Mouse (Mus musculus) intestine, embryonic 16.5 days (tissue): ENCODE results near the gene Bicc1. TPM values are rescaled to one million over a fixed set of nuclear protein-coding genes. Genes with fewer than 3 reads are reported as not detected.

Source experiments
- ATAC-seq: fragments of 200-750 bp; cut with Nextera tagmentation; 2 replicates; pipeline ENCODE4 v1.8.0; 2017; ENCODE audit warnings: moderate TSS enrichment, moderate library complexity
- H3K27ac ChIP-seq: fragments of 300-500 bp; sonication (generic); 2 replicates; pipeline ENCODE4 v1.5.1; 2014; ENCODE audit warnings: mild to moderate bottlenecking, low read length
- H3K27me3 ChIP-seq: fragments of 300-500 bp; sonication (generic); replicated peaks from 2 replicates; pipeline ENCODE4 v1.6.1; 2014; ENCODE audit warnings: low read length, control low read depth, mixed read lengths; ENCODE audit not compliant: control insufficient read depth, insufficient read depth
- H3K36me3 ChIP-seq: fragments of 300-500 bp; sonication (generic); 2 replicates; pipeline ENCODE4 v1.6.1; 2014; ENCODE audit warnings: low read length, control low read depth; ENCODE audit not compliant: control insufficient read depth, insufficient read depth
- H3K4me1 ChIP-seq: fragments of 300-500 bp; sonication (generic); 2 replicates; pipeline ENCODE4 v1.6.1; 2014; ENCODE audit warnings: low read length, control low read depth, mixed read lengths; ENCODE audit not compliant: control insufficient read depth, insufficient read depth
- H3K4me2 ChIP-seq: fragments of 300-500 bp; sonication (generic); 2 replicates; pipeline ENCODE4 v1.6.1; 2014; ENCODE audit warnings: low read depth, low read length, control low read depth
- H3K4me3 ChIP-seq: fragments of 300-500 bp; sonication (generic); 2 replicates; pipeline ENCODE4 v1.5.1; 2014; ENCODE audit warnings: mild to moderate bottlenecking, low read length
- H3K9ac ChIP-seq: fragments of 300-500 bp; sonication (generic); 2 replicates; pipeline ENCODE4 v1.6.1; 2014; ENCODE audit warnings: low read depth, low read length
- H3K9me3 ChIP-seq: fragments of 300-500 bp; sonication (generic); 2 replicates; pipeline ENCODE4 v1.6.1; 2016; ENCODE audit warnings: low read length, control low read depth; ENCODE audit not compliant: control insufficient read depth
- WGBS: fragments of 180-500 bp; shearing (Covaris S2); extraction: QIAGEN DNeasy Blood & Tissue Kit; methylation state at CpG from one replicate; pipeline ENCODE4 v1.1.7; 2014; 5-methylcytosine and 5-hydroxymethylcytosine counted together
- polyA plus RNA-seq: library from polyadenylated mRNA; unstranded; fragments of >200 nt; fragmentation: Nextera tagmentation; extraction: Ambion mirVana; gene quantifications from 2 replicates; pipeline ENCODE4 v1.2.1, GENCODE M21; 2015

The Bicc1 gene
- polyA plus RNA-seq, 1 experiment from 2014 or later: 11.8 TPM

- Histone ChIP-seq H3K4me2 (no peak overlapping the region), H3K9ac (no peak overlapping the region), H3K27me3 (no peaks in the 10 kb centered on the region), H3K9me3 (no peaks in the 10 kb centered on the region), H3K27ac (no peak overlapping the region), H3K4me1 (no peaks in the 10 kb centered on the region), H3K36me3 (no peaks in the 10 kb centered on the region), H3K4me3 (no peak overlapping the region)
- no peak for ATAC-seq
- 84% methylated on average over 8 of the region's 8 CpGs for WGBS
Measured at GRCm38 (mm10) chr10:70877631-70878030, 281.9 kb downstream of the Bicc1 start.

- Histone ChIP-seq H3K4me3 (no peak overlapping the region), H3K27me3 (no peaks in the 10 kb centered on the region), H3K9ac (no peak overlapping the region), H3K9me3 (no peaks in the 10 kb centered on the region), H3K27ac (no peak overlapping the region), H3K4me1 (no peaks in the 10 kb centered on the region), H3K4me2 (no peak overlapping the region), H3K36me3 (no peaks in the 10 kb centered on the region)
- ATAC-seq: no peak
- WGBS: 78% methylated on average over 9 of the region's 9 CpGs
Measured at GRCm38 (mm10) chr10:70876522-70876921, 283.0 kb downstream of the Bicc1 start.

- no peak overlapping the region for H3K9ac ChIP-seq
- WGBS: 65% methylated on average over 8 of the region's 8 CpGs
- H3K36me3 ChIP-seq: no peaks in the 10 kb centered on the region
- H3K27me3 ChIP-seq: no peaks in the 10 kb centered on the region
- ATAC-seq: no peak
- no peaks in the 10 kb centered on the region for H3K9me3 ChIP-seq
- no peak overlapping the region for H3K4me2 ChIP-seq
- no peak overlapping the region for H3K4me3 ChIP-seq
- H3K4me1 ChIP-seq: no peaks in the 10 kb centered on the region
- no peak overlapping the region for H3K27ac ChIP-seq
Measured at GRCm38 (mm10) chr10:70876119-70876518, 283.4 kb downstream of the Bicc1 start.

GRCm38 (mm10) chr10:70874994-70875538 lies 284.4 kb downstream of the Bicc1 start:
- no peak overlapping the region for H3K27ac ChIP-seq
- no peaks in the 10 kb centered on the region for H3K9me3 ChIP-seq
- no peaks in the 10 kb centered on the region for H3K4me1 ChIP-seq
- H3K4me3 ChIP-seq: no peak overlapping the region
- no peak overlapping the region for H3K9ac ChIP-seq
- no peaks in the 10 kb centered on the region for H3K27me3 ChIP-seq
- H3K4me2 ChIP-seq: no peak overlapping the region
- no peaks in the 10 kb centered on the region for H3K36me3 ChIP-seq
- ATAC-seq: no peak
- WGBS: 57% methylated on average over 12 of the region's 12 CpGs

Other genes starting within 250 kb of the Bicc1 start
- 70.7 and 76.5 TPM in 2 replicates for gene Tfam, start 78.6 kb upstream of the Bicc1 start, polyA plus RNA-seq
- gene Ube2d1, start 125.6 kb upstream of the Bicc1 start, polyA plus RNA-seq: 43.7 and 45.0 TPM in 2 replicates
- gene Cisd1, start 185.3 kb upstream of the Bicc1 start, polyA plus RNA-seq: 125 and 134 TPM in 2 replicates
- 25.4 and 32.6 TPM in 2 replicates for gene Ipmk, start 188.1 kb upstream of the Bicc1 start, polyA plus RNA-seq